Mouse (Mus musculus) kidney, postnatal 0 days (tissue): ENCODE measurements at regions not wholly inside any gene's neighbourhood (a gene's known extent, or its start where the extent isn't known, plus 50 kb on each side); places are given as distances from the start of the nearest gene placed in this dataset.
A peak's percentile ranks its signal among the peaks of the same experiment; 100 is the strongest.
"Not testable (repeated sequence)": the region's sequence is repeated elsewhere in the genome, so short reads cannot be mapped to it uniquely, and the experiment has no call there.

Experiments
- ATAC-seq: fragments of 200-750 bp; cut with Nextera tagmentation; replicated peaks from 2 replicates; pipeline ENCODE4 v1.8.0; 2017; ENCODE audit warnings: low read depth, moderate number of reproducible peaks, moderate TSS enrichment, moderate library complexity; ENCODE audit not compliant: low FRiP score
- DNase-seq: peaks from one replicate; pipeline ENCODE4 v3.0.0-alpha.2; 2016; ENCODE audit warnings: low spot score
- H3K27ac ChIP-seq: fragments of 300-500 bp; sonication (generic); 2 replicates; pipeline ENCODE4 v1.5.1; 2014; ENCODE audit warnings: mild to moderate bottlenecking
- H3K27me3 ChIP-seq: fragments of 300-500 bp; sonication (generic); 2 replicates; pipeline ENCODE4 v1.6.1; 2014; ENCODE audit warnings: low read length, mixed read lengths; ENCODE audit not compliant: insufficient read depth
- H3K36me3 ChIP-seq: fragments of 300-500 bp; sonication (generic); 2 replicates; pipeline ENCODE4 v1.6.1; 2014; ENCODE audit warnings: low read length, mixed read lengths; ENCODE audit not compliant: insufficient read depth
- H3K4me1 ChIP-seq: fragments of 300-500 bp; sonication (generic); replicated peaks from 2 replicates; pipeline ENCODE4 v1.6.1; 2014; ENCODE audit warnings: antibody characterized with exemption, low read length, mixed read lengths; ENCODE audit not compliant: insufficient read depth
- H3K4me2 ChIP-seq: fragments of 300-500 bp; sonication (generic); 2 replicates; pipeline ENCODE4 v1.6.1; 2014; ENCODE audit warnings: mild to moderate bottlenecking, low read length, moderate library complexity, mixed read lengths
- H3K4me3 ChIP-seq: fragments of 300-500 bp; sonication (generic); replicated peaks from 2 replicates; pipeline ENCODE4 v1.5.1; 2014; ENCODE audit warnings: low read depth, low read length
- H3K9ac ChIP-seq: fragments of 300-500 bp; sonication (generic); 2 replicates; pipeline ENCODE4 v1.6.1; 2014; ENCODE audit warnings: low read depth, low read length
- H3K9me3 ChIP-seq: fragments of 300-500 bp; sonication (generic); replicated peaks from 2 replicates; pipeline ENCODE4 v1.6.1; 2016; ENCODE audit warnings: low read length, inconsistent platforms, mixed read lengths
- CTCF ChIP-seq: IDR thresholded peaks from 2 replicates; pipeline ENCODE4 v1.5.1; 2016; ENCODE audit warnings: antibody characterized with exemption, low read depth, mild to moderate bottlenecking, moderate library complexity
- WGBS: fragments of 180-500 bp; shearing (Covaris S2); extraction: QIAGEN DNeasy Blood & Tissue Kit; methylation state at CpG from one replicate; pipeline ENCODE4 v1.1.7; 2014; 5-methylcytosine and 5-hydroxymethylcytosine counted together

- peak; percentile 92 for DNase-seq
Observed at GRCm38 (mm10) chr17:81270235-81270634, 171.3 kb upstream of the Gm11096 start.

GRCm38 (mm10) chr17:81261957-81262356 lies 179.6 kb upstream of the Gm11096 start:
- H3K27me3 ChIP-seq: no peaks in the 10 kb centered on the region
- H3K36me3 ChIP-seq: no peaks in the 10 kb centered on the region
- TF ChIP-seq CTCF: no peak
- DNase-seq (peak; percentile 56), ATAC-seq (no peak)
- 54% methylated on average over 1 of the region's 1 CpGs for WGBS
- no peaks in the 10 kb centered on the region for H3K4me1 ChIP-seq
- H3K27ac ChIP-seq: no peak overlapping the region
- H3K9ac ChIP-seq: no peak overlapping the region
- no peak overlapping the region for H3K4me2 ChIP-seq
- H3K4me3 ChIP-seq: no peak overlapping the region
- no peaks in the 10 kb centered on the region for H3K9me3 ChIP-seq

More at GRCm38 (mm10) chr17:81270235-81270634, 171.3 kb upstream of the Gm11096 start:
- Histone ChIP-seq H3K27ac (no peak overlapping the region), H3K4me2 (no peak overlapping the region), H3K4me1 (no peaks in the 10 kb centered on the region), H3K9me3 (no peaks in the 10 kb centered on the region), H3K27me3 (no peaks in the 10 kb centered on the region), H3K4me3 (no peak overlapping the region), H3K36me3 (no peaks in the 10 kb centered on the region), H3K9ac (no peak overlapping the region)
- ATAC-seq: peak; percentile 72; the same call in 1 of the 2 replicates
- no peak for TF ChIP-seq CTCF
- 3% methylated on average over 1 of the region's 1 CpGs for WGBS

- ATAC-seq (no peak), DNase-seq (no peak)
- WGBS: 80% methylated on average over 1 of the region's 1 CpGs
- Histone ChIP-seq H3K27ac (no peak overlapping the region), H3K4me1 (no peaks in the 10 kb centered on the region), H3K9me3 (no peaks in the 10 kb centered on the region), H3K9ac (no peak overlapping the region), H3K4me3 (no peak overlapping the region), H3K36me3 (no peaks in the 10 kb centered on the region), H3K4me2 (no peak overlapping the region), H3K27me3 (no peaks in the 10 kb centered on the region)
- no peak for TF ChIP-seq CTCF
Observed at GRCm38 (mm10) chr17:81260036-81260435, 181.5 kb upstream of the Gm11096 start.

- no peaks in the 10 kb centered on the region for H3K27me3 ChIP-seq
- no peak for DNase-seq
- TF ChIP-seq CTCF: no peak
- H3K9me3 ChIP-seq: no peaks in the 10 kb centered on the region
- no peak overlapping the region for H3K4me2 ChIP-seq
- WGBS: 73% methylated on average over 3 of the region's 3 CpGs
- no peaks in the 10 kb centered on the region for H3K36me3 ChIP-seq
- ATAC-seq: no peak
- no peak overlapping the region for H3K4me3 ChIP-seq
- no peaks in the 10 kb centered on the region for H3K4me1 ChIP-seq
- H3K9ac ChIP-seq: no peak overlapping the region
- no peak overlapping the region for H3K27ac ChIP-seq
Observed at GRCm38 (mm10) chr17:81256106-81256505, 185.5 kb upstream of the Gm11096 start.

- DNase-seq: no peak
- H3K27ac ChIP-seq: no peak overlapping the region
- no peaks in the 10 kb centered on the region for H3K36me3 ChIP-seq
- no peaks in the 10 kb centered on the region for H3K4me1 ChIP-seq
- no peaks in the 10 kb centered on the region for H3K9me3 ChIP-seq
- H3K9ac ChIP-seq: no peak overlapping the region
- WGBS: 24% methylated on average over 3 of the region's 3 CpGs
- TF ChIP-seq CTCF: no peak
- H3K4me3 ChIP-seq: no peak overlapping the region
- ATAC-seq: no peak
- no peaks in the 10 kb centered on the region for H3K27me3 ChIP-seq
- no peak overlapping the region for H3K4me2 ChIP-seq
Observed at GRCm38 (mm10) chr17:81250748-81251147, 185.9 kb upstream of the Thumpd2 start.

GRCm38 (mm10) chr17:81246156-81246555 lies 181.3 kb upstream of the Thumpd2 start:
- no peak for DNase-seq
- H3K27me3 ChIP-seq: no peaks in the 10 kb centered on the region
- ATAC-seq: no peak

GRCm38 (mm10) chr17:81231771-81232170 lies 166.9 kb upstream of the Thumpd2 start:
- H3K9ac ChIP-seq, H3K27me3 ChIP-seq, H3K4me3 ChIP-seq, H3K36me3 ChIP-seq, ATAC-seq, DNase-seq, H3K4me1 ChIP-seq, H3K9me3 ChIP-seq, H3K4me2 ChIP-seq, H3K27ac ChIP-seq: not testable (repeated sequence)
- 98% methylated on average over 7 of the region's 18 CpGs for WGBS

More at GRCm38 (mm10) chr17:81246156-81246555, 181.3 kb upstream of the Thumpd2 start:
- H3K27ac ChIP-seq: no peak overlapping the region
- H3K4me3 ChIP-seq: no peak overlapping the region
- no peak overlapping the region for H3K4me2 ChIP-seq
- H3K9me3 ChIP-seq: no peaks in the 10 kb centered on the region
- 95% methylated on average over 6 of the region's 6 CpGs for WGBS
- no peak overlapping the region for H3K9ac ChIP-seq
- H3K36me3 ChIP-seq: no peaks in the 10 kb centered on the region
- no peak for TF ChIP-seq CTCF
- H3K4me1 ChIP-seq: no peaks in the 10 kb centered on the region
